Mouse (Mus musculus): Measurements from ENCODE around the gene Lpar6.

Lpar6 gene

GRCm38 (mm10) chr14:73237848-73238321 lies at the start of gene Lpar6:
TSS of gene Lpar6 (plus strand) at chr14:73237895.
- peak; percentile 67 for DNase-seq (ENCODE audit: low read depth, low spot score)

DNA sequence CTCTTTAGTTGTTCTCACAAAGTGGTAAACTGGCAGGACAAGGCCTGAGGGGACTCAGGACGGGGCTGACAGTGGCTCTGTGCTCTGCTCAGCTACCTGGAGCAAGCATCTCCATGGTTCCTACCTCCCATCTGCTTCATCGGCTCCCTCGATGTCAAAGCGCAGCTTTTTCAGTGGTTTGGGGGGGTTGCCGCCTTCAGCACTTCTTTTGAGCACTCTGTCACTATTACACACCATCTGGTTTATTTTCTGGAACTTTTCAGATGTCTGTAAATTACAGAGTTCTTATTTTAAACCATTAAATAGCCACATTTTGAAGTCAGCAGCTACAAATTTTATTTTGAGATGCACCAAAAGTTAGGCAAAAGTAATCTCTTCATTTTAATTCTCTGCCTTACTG lies 38.6 kb upstream of the Lpar6 start:
- DNase-seq (ENCODE audit: low read depth, low spot score), result no peak

DNA sequence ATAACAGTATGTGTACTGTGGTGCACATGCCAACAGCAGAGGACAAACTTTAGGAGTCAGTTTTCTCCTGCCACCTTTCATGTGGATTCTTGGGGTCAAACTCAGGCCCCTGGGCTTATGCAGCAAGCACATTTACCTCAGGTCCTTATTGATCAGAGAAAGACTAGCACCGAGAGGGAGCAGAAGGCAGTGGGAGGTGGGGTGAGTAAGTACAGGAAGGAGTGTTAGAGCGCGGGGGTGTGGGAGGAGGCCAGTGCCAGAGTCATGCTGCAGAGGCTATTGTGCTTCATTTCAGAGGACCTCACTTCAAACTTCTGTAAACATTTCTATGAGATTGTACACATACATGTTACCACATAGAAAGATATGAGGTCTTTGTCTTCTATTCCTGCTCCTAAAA lies 36.2 kb upstream of the Lpar6 start:
- no peak for DNase-seq (ENCODE audit: low read depth, low spot score)

DNA sequence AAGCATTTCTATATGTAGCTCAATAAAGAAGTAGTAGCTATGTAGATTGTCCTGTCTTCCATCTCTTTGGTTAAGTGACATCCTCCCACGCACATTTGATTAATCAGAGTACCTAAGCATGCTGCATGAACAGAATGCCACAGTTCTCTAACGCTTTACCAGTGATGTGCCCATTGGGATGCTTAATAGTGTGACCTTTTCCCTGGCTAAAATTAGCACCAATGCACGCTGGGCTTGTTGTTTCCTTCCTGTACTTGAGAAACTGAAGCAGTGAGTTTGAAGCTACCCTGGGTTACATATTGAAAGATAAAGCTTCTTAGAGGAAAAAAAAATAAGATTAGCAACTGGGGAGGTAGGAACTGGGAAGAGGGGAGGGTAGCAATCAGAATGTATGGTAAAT lies 33.7 kb upstream of the Lpar6 start:
- no peak for DNase-seq (ENCODE audit: low read depth, low spot score)

- DNase-seq (ENCODE audit: low read depth, low spot score), result no peak
These were observed 28.4 kb upstream of the Lpar6 start for GRCm38 (mm10) chr14:73209262-73209661.

GRCm38 (mm10) chr14:73210196-73210595 lies 27.5 kb upstream of the Lpar6 start:
- no peak for DNase-seq (ENCODE audit: low read depth, low spot score)

GRCm38 (mm10) chr14:73211477-73211876 lies 26.2 kb upstream of the Lpar6 start:
- DNase-seq (ENCODE audit: low read depth, low spot score), result no peak

DNA sequence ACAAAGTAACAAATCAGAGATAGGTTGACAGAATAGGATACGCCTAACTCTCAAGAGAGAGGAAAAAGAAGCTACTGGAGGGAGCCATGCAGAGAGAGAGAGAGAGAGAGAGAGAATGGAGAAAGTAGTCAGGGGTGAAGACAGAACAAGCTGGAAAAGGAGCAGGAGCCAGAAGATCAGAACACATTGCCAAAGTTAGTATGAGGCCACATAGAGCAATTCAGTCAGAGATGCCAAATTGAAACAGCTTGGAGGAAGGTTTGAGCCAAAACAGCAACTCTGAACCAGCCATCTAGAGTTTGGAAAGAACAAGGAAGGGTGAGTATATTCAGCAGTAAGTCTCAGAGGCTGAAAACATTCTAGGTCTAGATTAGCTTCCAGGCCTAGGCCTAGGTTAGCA lies 20.6 kb upstream of the Lpar6 start:
- DNase-seq (ENCODE audit: low read depth, low spot score), result no peak

DNA sequence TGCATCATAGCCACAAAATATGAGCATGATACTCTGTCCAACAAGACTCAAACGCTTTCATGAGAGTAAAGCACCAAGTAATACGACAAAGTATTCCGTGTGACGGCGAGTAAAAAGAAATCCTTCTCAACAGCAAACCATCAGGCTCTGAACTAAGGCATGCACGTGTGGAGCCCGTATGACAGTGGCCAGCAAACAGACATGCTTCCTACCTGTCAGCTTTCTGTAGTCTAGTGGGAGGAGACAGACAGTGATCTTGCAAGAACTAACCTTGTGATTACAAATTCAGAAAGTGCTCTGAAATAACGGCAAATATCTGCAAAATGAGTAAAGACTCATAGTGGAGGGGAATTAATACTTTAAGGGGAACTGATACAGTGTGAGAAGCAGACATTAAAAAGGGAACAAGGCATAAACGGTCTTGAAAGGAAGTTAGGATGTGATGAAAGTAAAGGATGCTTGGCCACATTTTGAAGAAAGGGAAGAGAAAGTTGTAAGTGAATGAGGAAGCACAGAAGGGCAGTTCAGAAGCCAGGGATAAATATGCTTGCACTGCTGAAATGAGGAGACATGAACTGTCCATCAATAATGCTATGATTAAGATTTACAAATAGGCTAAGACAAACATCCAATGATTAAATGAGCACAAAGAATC lies 15.3 kb upstream of the Lpar6 start:
- DNase-seq (ENCODE audit: low read depth, low spot score), result no peak

GRCm38 (mm10) chr14:73226346-73226745 lies 11.3 kb upstream of the Lpar6 start:
- no peak for DNase-seq (ENCODE audit: low read depth, low spot score)

DNA sequence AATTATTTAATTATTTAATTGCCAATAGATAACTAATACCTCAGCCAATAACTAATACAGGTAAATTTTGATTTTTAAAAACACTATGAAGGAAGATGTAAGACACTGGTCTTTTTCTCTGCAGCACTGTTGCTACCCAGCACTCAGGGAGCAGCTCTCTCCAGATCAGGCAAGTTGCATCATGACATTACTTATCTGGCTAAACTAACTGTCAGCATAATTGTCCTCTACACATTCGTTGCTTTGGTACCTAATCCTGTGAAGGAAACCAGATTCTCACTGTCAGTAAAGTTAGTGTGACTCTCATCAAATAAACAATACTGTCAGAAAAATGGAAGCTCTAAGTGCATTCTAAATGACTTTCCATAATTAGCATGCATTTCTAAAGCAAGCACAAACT lies 10.8 kb upstream of the Lpar6 start:
- no peak for DNase-seq (ENCODE audit: low read depth, low spot score)

DNA sequence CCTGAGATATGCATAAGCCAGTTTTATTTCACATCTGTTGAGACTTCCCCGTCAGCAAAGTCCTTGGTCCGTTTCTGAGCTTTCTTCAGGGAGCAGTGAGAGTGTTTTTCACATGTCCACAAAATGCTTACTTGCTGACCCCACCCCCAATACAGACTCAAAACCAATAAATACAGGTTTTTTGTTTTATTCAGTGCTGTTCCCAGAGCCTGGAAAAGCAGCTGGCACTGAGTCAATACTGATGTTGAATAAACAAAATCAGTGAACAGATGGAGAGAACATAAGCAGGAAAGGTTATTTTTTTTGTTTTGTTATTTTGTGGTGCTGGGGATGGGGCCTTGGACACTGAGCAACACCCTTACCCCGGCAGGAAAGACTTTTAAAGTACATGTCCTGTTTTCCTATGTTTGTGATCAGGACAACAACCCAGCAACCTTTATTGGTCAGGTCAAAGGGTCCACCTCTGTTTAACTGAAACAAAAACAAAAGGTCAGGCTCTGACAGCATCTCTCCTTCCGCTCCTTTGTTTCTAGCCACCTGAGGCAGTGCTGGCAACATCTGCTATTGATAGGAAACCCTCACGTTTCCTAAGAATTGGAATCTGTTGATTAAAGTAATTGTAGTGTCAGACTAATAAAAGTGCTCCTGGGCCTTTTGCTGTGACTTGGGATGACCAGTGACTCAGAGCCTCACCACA lies 6.3 kb upstream of the Lpar6 start:
- DNase-seq (ENCODE audit: low read depth, low spot score), result no peak

- no peak for DNase-seq (ENCODE audit: low read depth, low spot score)
These were observed 3.1 kb upstream of the Lpar6 start for GRCm38 (mm10) chr14:73234468-73235031.

DNA sequence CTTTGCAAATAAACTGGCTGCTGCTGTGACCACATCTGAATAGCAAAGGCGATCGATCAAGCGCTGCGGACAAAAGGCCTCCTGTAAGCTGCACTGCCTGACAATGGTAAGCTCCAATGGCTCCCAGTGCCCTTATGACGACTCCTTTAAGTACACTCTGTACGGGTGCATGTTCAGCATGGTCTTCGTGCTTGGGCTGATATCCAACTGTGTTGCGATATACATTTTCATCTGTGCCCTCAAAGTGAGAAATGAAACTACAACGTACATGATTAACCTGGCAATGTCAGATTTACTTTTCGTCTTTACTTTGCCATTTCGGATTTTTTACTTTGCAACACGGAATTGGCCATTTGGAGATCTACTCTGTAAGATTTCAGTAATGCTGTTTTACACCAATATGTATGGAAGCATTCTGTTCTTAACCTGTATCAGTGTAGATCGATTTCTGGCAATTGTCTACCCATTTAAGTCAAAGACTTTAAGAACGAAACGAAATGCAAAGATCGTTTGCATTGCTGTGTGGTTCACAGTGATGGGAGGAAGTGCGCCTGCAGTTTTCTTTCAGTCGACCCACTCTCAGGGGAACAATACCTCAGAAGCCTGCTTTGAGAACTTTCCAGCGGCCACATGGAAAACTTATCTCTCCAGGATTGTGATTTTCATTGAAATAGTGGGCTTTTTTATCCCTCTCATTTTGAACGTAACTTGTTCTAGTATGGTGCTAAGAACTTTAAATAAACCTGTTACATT lies 979 bp downstream of the Lpar6 start:
- peak; percentile 56 for DNase-seq (ENCODE audit: low read depth, low spot score)

GRCm38 (mm10) chr14:73239291-73239690 lies 1.6 kb downstream of the Lpar6 start:
- peak; percentile 31 for DNase-seq (ENCODE audit: low read depth, low spot score)

DNA sequence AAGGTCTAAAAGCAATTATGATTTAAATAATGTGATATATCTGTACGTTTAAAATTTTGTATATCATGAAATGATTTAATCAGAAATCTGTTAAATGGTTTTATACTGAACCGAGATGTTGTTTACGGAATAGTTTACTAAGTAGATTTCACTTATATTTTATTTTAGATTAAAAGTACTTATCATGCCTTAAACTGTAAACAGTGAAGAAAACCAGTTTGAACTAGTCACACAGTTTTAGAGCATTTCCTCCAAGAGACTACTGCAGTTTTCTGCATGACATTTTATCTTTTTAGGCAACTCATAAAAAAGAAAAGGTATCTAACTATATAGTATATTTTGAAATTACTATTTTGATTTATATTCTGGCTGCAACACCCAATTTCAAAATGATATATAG lies 2.2 kb downstream of the Lpar6 start:
- DNase-seq (ENCODE audit: low read depth, low spot score), result no peak

GRCm38 (mm10) chr14:73244061-73244597 lies 6.4 kb downstream of the Lpar6 start:
- peak; percentile 42 for DNase-seq (ENCODE audit: low read depth, low spot score)

- no peak for DNase-seq (ENCODE audit: low read depth, low spot score)
These were observed 12.4 kb downstream of the Lpar6 start for GRCm38 (mm10) chr14:73250056-73250455.

DNA sequence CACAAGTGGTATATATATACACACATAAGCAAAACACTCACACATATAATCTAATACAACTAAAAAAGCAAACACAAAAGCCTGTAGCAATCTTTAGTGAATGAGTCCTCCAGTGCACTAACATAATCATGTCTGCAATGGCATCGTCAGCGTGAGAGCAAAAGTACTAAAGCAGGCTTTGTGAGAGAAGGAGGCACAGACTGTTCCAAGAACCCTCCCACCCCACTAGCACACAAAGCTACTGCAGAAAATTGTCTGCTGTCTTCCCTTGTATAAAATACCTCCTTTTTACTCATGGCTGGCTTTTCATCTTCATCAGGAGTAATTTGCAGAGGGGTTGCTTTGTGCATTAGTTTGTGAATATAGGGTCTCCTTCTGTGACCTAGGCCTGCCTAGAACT lies 14.6 kb downstream of the Lpar6 start:
- no peak for DNase-seq (ENCODE audit: low read depth, low spot score)

DNA sequence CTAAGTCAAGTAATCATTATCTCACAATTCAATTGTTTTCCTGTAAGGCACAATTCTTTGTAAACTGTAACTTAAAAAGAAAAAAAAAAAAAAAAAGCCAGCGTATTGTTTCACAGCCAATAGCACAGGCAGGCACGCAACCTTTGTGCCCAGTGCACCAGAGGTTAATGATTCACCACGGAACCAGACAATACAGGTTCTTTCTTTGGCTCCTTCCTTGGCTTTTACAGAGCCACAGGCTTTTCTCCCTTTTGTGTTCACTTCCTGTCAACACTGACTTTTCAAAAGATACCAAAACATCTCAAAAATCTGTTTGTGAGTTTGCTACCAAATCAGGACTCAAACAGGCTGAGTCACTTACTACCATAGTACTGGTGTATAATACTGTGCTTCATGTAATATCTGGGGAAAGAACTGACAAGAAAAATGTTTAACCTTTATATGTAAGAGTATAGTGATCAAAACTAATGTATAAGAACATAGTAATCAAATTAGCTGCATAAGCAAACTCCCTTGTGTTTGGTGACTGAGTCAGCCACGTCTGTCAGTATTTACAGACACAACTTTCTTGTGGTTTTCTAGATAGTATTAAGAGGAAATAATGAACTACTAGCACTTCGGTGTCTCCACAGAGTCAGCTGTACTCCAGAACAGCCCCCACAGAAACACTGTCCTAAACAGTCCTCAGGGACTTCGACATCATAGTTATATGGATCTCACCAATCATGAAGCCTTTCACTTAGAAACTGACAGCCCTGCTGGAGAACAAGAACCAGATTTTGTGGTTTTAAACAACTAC lies 16.0 kb downstream of the Lpar6 start:
- peak; percentile 48 for DNase-seq (ENCODE audit: low read depth, low spot score)

GRCm38 (mm10) chr14:73254412-73254811 lies 16.7 kb downstream of the Lpar6 start:
- no peak for DNase-seq (ENCODE audit: low read depth, low spot score)

All from CD4-positive helper T cell, adult 2 months (primary cell).